Mouse (Mus musculus): ENCODE measurements around the gene Fgb. TPM values are rescaled to one million over a fixed set of nuclear protein-coding genes. Genes with fewer than 3 reads are reported as not detected.

The Fgb gene
- total and polyA plus RNA-seq, 3 experiments, result 0.11 to 5.6 (median 0.28) TPM

Other genes starting within 250 kb of the Fgb start
- gene Rbm46, start 173.4 kb downstream of the Fgb start, total RNA-seq (2021), result under 1 TPM; 0.38 to 0.69 TPM
- not detected in 2 replicates for gene Rbm46, start 173.4 kb downstream of the Fgb start, polyA plus RNA-seq (2012; rRNA removed)
- under 1 TPM; 0.07 to 0.17 TPM for gene Lrat, start 145.9 kb downstream of the Fgb start, total RNA-seq (2021)
- not detected in 2 replicates for gene Lrat, start 145.9 kb downstream of the Fgb start, polyA plus RNA-seq (2012; rRNA removed)
- 10 to 100 TPM in 1 of 2 experiments, under 1 TPM in 1; 0.38 to 10.9 TPM for gene Fgg, start 42.1 kb downstream of the Fgb start, total RNA-seq (2021)
- gene Fgg, start 42.1 kb downstream of the Fgb start, polyA plus RNA-seq (2012; rRNA removed), result 0.63 TPM in 1 of 2 replicates, not detected in the other
- gene Fga, start 23.8 kb downstream of the Fgb start, total RNA-seq (2021), result 10 to 100 TPM in 1 of 2 experiments, under 1 TPM in 1; 0.66 to 13.3 TPM
- 0.12 TPM in 1 of 2 replicates, not detected in the other for gene Fga, start 23.8 kb downstream of the Fgb start, polyA plus RNA-seq (2012; rRNA removed)
- gene Plrg1, start 5.7 kb upstream of the Fgb start, total RNA-seq (2021), result 10 to 100 TPM; 49.0 to 50.2 TPM
- 12.4 and 16.0 TPM in 2 replicates for gene Plrg1, start 5.7 kb upstream of the Fgb start, polyA plus RNA-seq (2012; rRNA removed)
- gene Dchs2, start 78.1 kb upstream of the Fgb start, total RNA-seq (2021), result under 1 TPM; 0.37 to 0.66 TPM
- 0.03 and 0.06 TPM in 2 replicates for gene Dchs2, start 78.1 kb upstream of the Fgb start, polyA plus RNA-seq (2012; rRNA removed)